Mouse (Mus musculus): ENCODE data around the gene Urb2.

DNA sequence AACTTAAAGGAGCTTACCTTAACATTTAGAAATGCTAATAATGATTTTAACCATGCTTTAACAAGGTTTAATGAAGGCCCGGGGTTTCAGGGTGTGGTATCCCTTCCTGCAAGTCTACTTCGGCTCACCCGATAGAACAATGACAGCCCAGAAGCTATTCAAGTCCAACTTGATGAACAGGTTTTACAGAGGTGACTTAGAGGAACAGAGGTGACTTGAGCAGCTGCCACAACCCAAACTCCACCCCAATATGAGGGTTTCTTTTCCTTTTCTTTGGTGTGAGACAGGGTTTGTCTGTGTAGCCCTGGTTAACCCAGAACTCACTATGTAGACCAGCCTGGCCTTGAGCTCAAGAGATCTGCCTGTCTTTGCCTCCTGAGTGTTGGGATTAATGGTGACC lies 27.3 kb upstream of the Urb2 start:
- TF ChIP-seq CTCF (IDR thresholded peaks at IDR 0.05) (no peak), POLR2A (IDR thresholded peaks at IDR 0.05; ENCODE audit: insufficient read depth, low read depth, low read length) (no peak)
